Mouse (Mus musculus): ENCODE data around the gene Cramp1l.

DNA sequence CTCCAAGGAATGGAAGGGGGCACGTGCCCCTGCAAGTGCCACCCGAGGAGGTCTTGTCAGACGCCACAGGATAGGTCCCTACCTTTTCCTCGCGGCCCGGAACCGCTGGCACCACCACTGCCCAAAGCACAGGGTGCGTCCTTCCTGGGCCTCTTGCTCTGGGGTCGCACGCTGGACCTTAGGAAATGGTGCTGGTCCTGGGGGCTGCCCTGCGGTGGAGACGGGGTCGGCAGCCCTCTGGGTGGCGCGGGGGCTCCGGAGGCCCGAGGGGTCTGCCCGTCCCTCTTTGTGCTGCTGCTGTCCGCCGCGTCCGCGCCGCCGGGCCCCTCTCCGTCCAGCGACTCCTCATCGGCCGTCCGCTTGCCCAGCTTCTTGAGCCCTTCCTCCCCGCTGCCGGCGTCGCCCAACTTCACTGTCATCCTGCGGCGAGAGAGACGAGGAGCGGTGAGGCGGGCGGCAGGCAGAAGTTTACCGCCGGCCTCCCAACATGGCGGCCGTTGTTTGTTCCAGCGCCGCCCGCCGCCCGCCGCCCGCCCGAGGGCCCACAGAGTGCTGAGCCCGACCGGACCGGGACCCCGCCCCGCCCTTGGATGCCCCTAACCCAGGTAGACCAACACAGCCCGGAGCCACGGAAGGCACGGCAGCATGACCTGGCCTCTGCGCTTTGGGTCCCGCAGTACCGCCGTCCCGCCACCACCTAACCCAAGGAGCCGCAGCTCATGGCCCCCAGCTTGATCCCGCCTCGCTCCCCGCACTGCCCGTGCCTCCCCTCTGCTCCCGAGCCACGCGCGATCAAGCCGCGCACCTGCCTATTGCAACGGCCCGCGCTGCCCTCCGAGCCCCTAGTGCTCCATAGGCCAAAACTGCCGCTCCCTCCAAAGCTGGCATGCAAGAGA, 1.7 kb downstream of the Cramp1l start:
- no peak for TF ChIP-seq FLI1 (IDR thresholded peaks at IDR 0.05; ENCODE audit: low read length)
- TF ChIP-seq GATA1 (IDR thresholded peaks at IDR 0.05; ENCODE audit: borderline replicate concordance, low read length): no peak
